Mouse (Mus musculus) left cerebral cortex, postnatal 14 days (tissue): ENCODE data around the gene 4933427D14Rik. TPM values are rescaled to one million over a fixed set of nuclear protein-coding genes. Genes with fewer than 3 reads are reported as not detected.

ENCODE experiments used
- DNase-seq, 2 experiments: peaks; one replicate each; pipeline ENCODE4 v3.0.0; 2021 to 2022; ENCODE audit warnings: low spot score in 2 of 2, mixed read lengths in 1 of 2
- intact Hi-C: fragments of 180-260 bp; cut with DNase I; formaldehyde crosslinking; loops from one replicate; pipeline ENCODE4 v1.15.1; 2025
- long read RNA-seq, 2 experiments: library from polyadenylated mRNA; stranded (forward); transcript quantifications; one replicate each; pipeline ENCODE4 v2.0.0; 2021
- total RNA-seq, 2 experiments: library from RNA; stranded (reverse); gene quantifications; 2 replicates each; pipeline ENCODE4 v1.2.3; 2021

4933427D14Rik gene
- total RNA-seq, result 10 to 100 TPM; 25.8 to 34.3 TPM
- long read RNA-seq, experiment 1, partial matches to known transcripts, result 1 of 7 reads
- long read RNA-seq, experiment 1, other reads (novel, unspliced or antisense), result 6 of 7 reads
- long read RNA-seq, experiment 2, partial matches to known transcripts, result 2 of 11 reads
- long read RNA-seq, experiment 2, other reads (novel, unspliced or antisense), result 9 of 11 reads

GRCm38 (mm10) chr11:72207204-72207833 lies at the start of gene 4933427D14Rik, which contains the start of gene Txndc17:
Gene 4933427D14Rik, minus strand, starts transcription at chr11:72207459.
Gene Txndc17, plus strand, starts transcription at chr11:72207547.
- DNase-seq, result peak; percentile 70 to 87
- intact Hi-C loops, result no loop called here

GRCm38 (mm10) chr11:72256441-72256840 lies 49.2 kb upstream of the 4933427D14Rik start:
- DNase-seq, result no peak
- intact Hi-C loops, result no loop called here

- DNase-seq, result no peak
- intact Hi-C loops, result no loop called here
Measured at GRCm38 (mm10) chr11:72255629-72256028, 48.4 kb upstream of the 4933427D14Rik start.

- intact Hi-C loops, result no loop called here
- peak in 1 of 2 experiments; percentile 35 for DNase-seq
Measured at GRCm38 (mm10) chr11:72245196-72245753, 38.0 kb upstream of the 4933427D14Rik start.

GRCm38 (mm10) chr11:72240062-72240860 lies 33.0 kb upstream of the 4933427D14Rik start:
- intact Hi-C loops, result no loop called here
- DNase-seq, result no peak

- intact Hi-C loops, result no loop called here
- DNase-seq, result peak; percentile 39 to 40
Measured at GRCm38 (mm10) chr11:72234013-72234412, 26.8 kb upstream of the 4933427D14Rik start.

- DNase-seq, result no peak
- intact Hi-C loops, result no loop called here
Measured at GRCm38 (mm10) chr11:72232991-72233390, 25.7 kb upstream of the 4933427D14Rik start.

GRCm38 (mm10) chr11:72232068-72232467 lies 24.8 kb upstream of the 4933427D14Rik start:
- no peak for DNase-seq
- intact Hi-C loops, result no loop called here

- DNase-seq, result no peak
- intact Hi-C loops, result loop anchor here (5.0 kb wide), 2 partner anchors 39 to 94 kb away; partner anchors contain the start of gene Slc13a5
Measured at GRCm38 (mm10) chr11:72228513-72228912, 21.3 kb upstream of the 4933427D14Rik start.

- no peak for DNase-seq
- intact Hi-C loops, result loop anchor here (5.0 kb wide), 2 partner anchors 40 to 95 kb away; partner anchors contain the start of gene Slc13a5
Measured at GRCm38 (mm10) chr11:72226901-72227300, 19.6 kb upstream of the 4933427D14Rik start.

GRCm38 (mm10) chr11:72226020-72226791 lies 18.9 kb upstream of the 4933427D14Rik start:
- intact Hi-C loops, result loop anchor here (5.0 kb wide), 2 partner anchors 41 to 96 kb away; partner anchors contain the start of gene Slc13a5
- DNase-seq, result peak in 1 of 2 experiments; percentile 45

- DNase-seq, result peak; percentile 78 to 89
- intact Hi-C loops, result loop anchor here (2.0 to 5.0 kb wide), 5 partner anchors 42 to 337 kb away; partner anchors contain the start of gene Slc13a5
Measured at GRCm38 (mm10) chr11:72224865-72225264, 17.6 kb upstream of the 4933427D14Rik start.

GRCm38 (mm10) chr11:72223414-72223813 lies 16.2 kb upstream of the 4933427D14Rik start:
- intact Hi-C loops, result loop anchor here (5.0 kb wide), 1 partner anchor 339 kb away; no protein-coding TSS in a partner anchor
- no peak for DNase-seq

GRCm38 (mm10) chr11:72221278-72221677 lies 14.0 kb upstream of the 4933427D14Rik start:
- DNase-seq, result peak; percentile 76 to 81
- intact Hi-C loops, result loop anchor here (5.0 kb wide), 1 partner anchor 341 kb away; no protein-coding TSS in a partner anchor

GRCm38 (mm10) chr11:72217116-72217515 lies 9.9 kb upstream of the 4933427D14Rik start:
- DNase-seq, result no peak

GRCm38 (mm10) chr11:72215410-72215797 lies 8.1 kb upstream of the 4933427D14Rik start, which contains the start of gene Med31:
Gene Med31, minus strand, starts transcription at chr11:72215592.
- intact Hi-C loops, result no loop called here
- DNase-seq, result peak; percentile 69 to 71

More at GRCm38 (mm10) chr11:72217116-72217515, 9.9 kb upstream of the 4933427D14Rik start:
- intact Hi-C loops, result no loop called here

GRCm38 (mm10) chr11:72214591-72215409 lies 7.5 kb upstream of the 4933427D14Rik start:
- DNase-seq, result peak; percentile 94 to 96
- intact Hi-C loops, result no loop called here
